Mouse (Mus musculus) thymus, adult 2 months (tissue): ENCODE results near the gene Recql5. TPM values are rescaled to one million over a fixed set of nuclear protein-coding genes. Genes with fewer than 3 reads are reported as not detected.

ENCODE experiments used
- DNase-seq: peaks from one replicate; pipeline ENCODE4 v3.0.0; 2021
- H3K27ac ChIP-seq: fragments of 200-500 bp; 2 replicates; pipeline ENCODE4 v1.5.1; 2012; ENCODE audit warnings: low read length, control low read depth; ENCODE audit not compliant: control insufficient read depth, insufficient read depth
- H3K27me3 ChIP-seq: fragments of 200-500 bp; 2 replicates; pipeline ENCODE4 v1.6.1; 2012; ENCODE audit warnings: mild to moderate bottlenecking, low read length, moderate library complexity, mixed read lengths; ENCODE audit not compliant: control insufficient read depth, insufficient read depth
- H3K36me3 ChIP-seq: fragments of 200-500 bp; 2 replicates; pipeline ENCODE4 v1.6.1; 2012; ENCODE audit warnings: mild to moderate bottlenecking, low read length, moderate library complexity; ENCODE audit not compliant: control insufficient read depth, insufficient read depth
- H3K4me1 ChIP-seq: fragments of 200-500 bp; replicated peaks from 2 replicates; pipeline ENCODE4 v1.6.1; 2012; ENCODE audit warnings: low read length; ENCODE audit not compliant: control insufficient read depth, insufficient read depth
- H3K4me3 ChIP-seq: fragments of 200-500 bp; 2 replicates; pipeline ENCODE4 v1.5.1; 2012; ENCODE audit warnings: mild to moderate bottlenecking, low read length, control low read depth, moderate library complexity; ENCODE audit not compliant: control insufficient read depth, insufficient read depth
- CTCF ChIP-seq: fragments of 200-500 bp; IDR thresholded peaks from 2 replicates; pipeline ENCODE4 v1.5.1; 2012; ENCODE audit warnings: mild to moderate bottlenecking, control low read depth, low read length, moderate library complexity, borderline replicate concordance; ENCODE audit not compliant: control insufficient read depth, poor library complexity, insufficient read depth; ENCODE audit errors: extremely low read depth
- POLR2A ChIP-seq: fragments of 200-500 bp; IDR thresholded peaks from 2 replicates; pipeline ENCODE4 v1.6.1; 2012; ENCODE audit warnings: mild to moderate bottlenecking, low read length, control low read depth, moderate library complexity; ENCODE audit not compliant: control insufficient read depth, poor library complexity, insufficient read depth; ENCODE audit errors: extremely low read depth
- WGBS: fragments of 180-500 bp; shearing (Covaris S2); methylation state at CpG from one replicate; pipeline ENCODE4 v1.1.7; 2018; 5-methylcytosine and 5-hydroxymethylcytosine counted together
- polyA plus RNA-seq: library from polyadenylated mRNA; depleted of rRNA; stranded (reverse); fragments of >200 nt; gene quantifications from 2 replicates; pipeline ENCODE4 v1.2.3, GENCODE M21; 2012; rRNA removed

Recql5 gene
- 32.4 and 34.3 TPM in 2 replicates for polyA plus RNA-seq

GRCm38 (mm10) chr11:115933108-115933746, at the start of gene Recql5, which contains the start of gene Sap30bp:
Gene Recql5 (minus strand): TSS chr11:115933477.
Gene Sap30bp (plus strand): TSS chr11:115933282.
- Histone ChIP-seq H3K4me3 (peak within 1 kb of the TSS; percentile 86), H3K27me3 (no peaks in the 10 kb centered on the region), H3K36me3 (no peaks in the 10 kb centered on the region; the same call in none of the 2 replicates), H3K4me1 (peaks cover 3% of the 10 kb centered on the region), H3K27ac (no peak within 1 kb of the TSS)
- TF ChIP-seq CTCF = no peak
- TF ChIP-seq POLR2A = peak; percentile 64; the same call in 1 of the 2 replicates
- WGBS = under 1% methylated on average over 28 of the region's 28 CpGs
- DNase-seq = peak; percentile 96

GRCm38 (mm10) chr11:115982472-115982871, 49.2 kb upstream of the Recql5 start:
- DNase-seq = no peak
- no peaks in the 10 kb centered on the region for H3K4me1 ChIP-seq
- H3K4me3 ChIP-seq = no peak overlapping the region
- H3K27ac ChIP-seq = no peak overlapping the region
- H3K27me3 ChIP-seq = no peaks in the 10 kb centered on the region
- 97% methylated on average over 15 of the region's 15 CpGs for WGBS
- H3K36me3 ChIP-seq = no peaks in the 10 kb centered on the region
- TF ChIP-seq POLR2A (no peak), CTCF (no peak)

DNA sequence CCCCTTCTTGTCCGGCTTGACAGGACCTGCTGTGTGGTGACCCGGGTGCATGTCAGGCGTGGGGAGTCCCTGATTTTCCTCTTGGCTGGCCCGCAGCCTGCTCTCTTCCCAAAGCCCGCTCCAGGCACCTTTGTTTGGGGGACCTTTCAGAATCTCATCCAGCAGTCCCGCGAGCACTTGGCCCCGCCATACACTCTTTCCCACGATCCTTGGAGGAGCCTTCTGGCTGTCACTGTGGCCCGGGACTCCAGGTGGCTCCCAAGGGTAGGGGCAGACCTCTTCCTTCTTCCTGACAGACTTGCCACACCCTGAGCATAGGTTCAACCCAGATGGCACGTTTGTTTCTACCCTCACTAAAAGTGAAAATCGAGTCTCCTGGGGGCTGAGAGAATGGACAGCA, 42.3 kb upstream of the Recql5 start:
- DNase-seq = peak; percentile 9
- TF ChIP-seq CTCF (no peak), POLR2A (no peak)
- WGBS = 41% methylated on average over 12 of the region's 12 CpGs
- no peaks in the 10 kb centered on the region for H3K36me3 ChIP-seq
- H3K27ac ChIP-seq = no peak overlapping the region
- no peak overlapping the region for H3K4me3 ChIP-seq
- H3K27me3 ChIP-seq = no peaks in the 10 kb centered on the region
- peaks cover 14% of the 10 kb centered on the region for H3K4me1 ChIP-seq

DNA sequence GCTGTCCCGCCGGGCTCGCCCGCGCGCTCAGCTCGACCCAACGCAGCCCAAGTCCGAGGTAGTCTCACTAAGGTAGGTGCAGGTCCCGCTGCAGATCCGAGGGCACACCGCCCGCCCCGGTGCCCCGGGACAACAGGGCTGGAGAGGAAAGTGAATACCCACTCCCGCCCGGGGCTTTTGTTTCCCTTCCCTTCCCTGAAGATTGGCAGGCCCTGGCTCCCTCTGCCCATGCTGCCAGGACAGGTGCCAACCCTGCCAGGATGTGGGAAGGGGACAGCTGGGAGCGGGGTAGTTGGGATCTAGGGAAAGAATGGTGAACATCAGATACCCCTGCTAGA, 41.8 kb upstream of the Recql5 start:
- TF ChIP-seq POLR2A = no peak
- TF ChIP-seq CTCF = no peak
- 4% methylated on average over 18 of the region's 18 CpGs for WGBS
- no peaks in the 10 kb centered on the region for H3K27me3 ChIP-seq
- H3K27ac ChIP-seq = no peak overlapping the region
- no peaks in the 10 kb centered on the region for H3K36me3 ChIP-seq
- peak overlapping the region; percentile 57 for H3K4me3 ChIP-seq
- no peak for DNase-seq
- peaks cover 14% of the 10 kb centered on the region for H3K4me1 ChIP-seq

DNA sequence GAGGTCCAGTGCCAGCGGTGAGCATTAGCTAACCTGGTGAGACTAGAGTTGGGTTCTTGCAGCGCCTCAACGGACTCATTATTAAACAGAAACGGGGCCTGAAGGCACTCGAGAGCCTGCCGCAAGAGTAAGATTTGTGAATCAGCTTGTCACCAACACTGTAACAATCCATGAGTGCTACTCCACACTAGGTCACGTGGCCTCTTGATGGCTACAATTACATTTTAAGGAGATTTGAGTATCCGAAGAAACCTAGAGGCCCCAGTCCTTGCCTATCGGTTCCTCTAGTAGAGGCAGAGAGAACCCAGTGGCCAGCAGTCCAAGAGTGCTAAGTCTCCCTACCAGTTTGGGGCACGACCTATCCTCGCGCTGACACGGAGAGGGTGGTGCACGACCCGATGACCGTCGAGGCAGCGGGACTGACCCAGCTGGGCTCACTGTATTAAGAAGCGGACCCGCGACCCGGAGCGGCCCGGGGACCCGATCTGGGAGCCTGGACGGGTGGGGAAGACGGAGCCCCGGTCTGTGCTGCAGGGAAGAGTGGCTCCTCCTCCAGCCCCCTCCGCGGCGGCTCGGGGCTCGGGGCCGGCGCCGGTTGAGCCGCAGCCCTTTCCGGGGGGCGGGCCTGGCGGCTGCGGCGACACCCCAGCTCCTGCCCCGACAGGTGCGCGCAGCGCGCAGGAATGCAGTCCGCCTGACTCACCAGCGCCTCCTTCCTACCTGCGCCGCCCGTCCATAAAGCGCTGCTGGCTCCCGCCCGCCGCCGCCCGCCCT, 41.2 kb upstream of the Recql5 start, which contains the start of gene Itgb4:
TSS of gene Itgb4 (plus strand) at position 401 of the 774 bp plus-strand sequence.
- Histone ChIP-seq H3K27ac (no peak within 1 kb of the TSS), H3K27me3 (no peaks in the 10 kb centered on the region), H3K4me1 (peaks cover 14% of the 10 kb centered on the region), H3K4me3 (peak within 1 kb of the TSS; percentile 57), H3K36me3 (no peaks in the 10 kb centered on the region)
- DNase-seq = peak; percentile 80
- 9% methylated on average over 57 of the region's 58 CpGs for WGBS
- TF ChIP-seq CTCF (peak; percentile 40; the same call in 1 of the 2 replicates), POLR2A (peak; percentile 46; the same call in 1 of the 2 replicates)

DNA sequence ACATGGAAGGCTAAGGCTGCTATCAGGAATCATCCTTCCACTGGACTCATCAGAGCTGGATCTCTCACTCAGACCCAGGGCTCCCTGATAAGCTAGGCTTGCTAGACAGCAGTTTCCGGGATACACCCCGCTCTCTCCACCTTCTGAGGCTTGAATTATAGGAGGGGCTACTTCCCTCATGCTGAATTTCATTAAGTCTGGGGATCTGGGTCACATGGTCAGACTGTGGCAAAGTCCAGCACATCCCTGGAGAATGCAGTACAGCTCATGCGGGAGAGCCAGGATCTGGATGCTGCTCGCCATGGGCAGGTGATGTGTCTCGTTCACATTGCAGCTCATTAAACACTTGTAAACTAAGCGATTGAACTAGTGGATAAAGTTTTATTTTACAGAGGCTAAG, 37.7 kb upstream of the Recql5 start:
- DNase-seq = no peak
- H3K36me3 ChIP-seq = 0 out of 2 replicates have a peak, but pooled peaks cover 3% of the 10 kb centered on the region
- TF ChIP-seq CTCF (no peak), POLR2A (no peak)
- no peak overlapping the region for H3K4me3 ChIP-seq
- H3K27ac ChIP-seq = no peak overlapping the region
- peaks cover 20% of the 10 kb centered on the region for H3K4me1 ChIP-seq
- 97% methylated on average over 6 of the region's 6 CpGs for WGBS
- H3K27me3 ChIP-seq = no peaks in the 10 kb centered on the region
